Mouse (Mus musculus) forelimb bud, embryonic 11.5 days (tissue): ENCODE data around the gene Gatad1.
A peak's percentile ranks its signal among the peaks of the same experiment; 100 is the strongest.
"Not testable (repeated sequence)": the region's sequence is repeated elsewhere in the genome, so short reads cannot be mapped to it uniquely, and the experiment has no call there.

Experiments used
- DNase-seq: peaks from one replicate; pipeline ENCODE4 v3.0.0-alpha.2; 2012; ENCODE audit warnings: low read depth, low spot score

Gatad1 gene

GRCm38 (mm10) chr5:3633951-3634350, 23.0 kb downstream of the Gatad1 start:
- DNase-seq, result no peak

DNA sequence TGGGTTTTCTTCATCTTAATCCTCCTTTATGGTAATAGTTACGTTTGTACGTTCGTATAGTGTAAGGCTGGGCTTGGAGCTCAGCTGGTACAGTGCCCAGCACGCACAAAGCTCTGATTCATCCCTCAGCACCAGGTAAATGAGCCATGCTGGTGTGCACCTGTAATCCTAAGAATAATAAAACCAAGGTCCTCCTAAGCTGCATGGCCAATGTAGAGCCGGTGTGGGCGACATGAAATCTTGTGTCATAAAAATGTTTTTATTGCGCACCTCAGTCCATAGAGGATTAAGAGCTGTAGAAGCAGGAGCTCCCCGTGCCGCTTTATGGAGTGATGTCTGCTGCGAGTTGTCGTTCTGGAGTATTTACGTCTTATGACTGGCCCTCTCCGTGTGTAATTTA, 23.7 kb downstream of the Gatad1 start:
- no peak for DNase-seq

DNA sequence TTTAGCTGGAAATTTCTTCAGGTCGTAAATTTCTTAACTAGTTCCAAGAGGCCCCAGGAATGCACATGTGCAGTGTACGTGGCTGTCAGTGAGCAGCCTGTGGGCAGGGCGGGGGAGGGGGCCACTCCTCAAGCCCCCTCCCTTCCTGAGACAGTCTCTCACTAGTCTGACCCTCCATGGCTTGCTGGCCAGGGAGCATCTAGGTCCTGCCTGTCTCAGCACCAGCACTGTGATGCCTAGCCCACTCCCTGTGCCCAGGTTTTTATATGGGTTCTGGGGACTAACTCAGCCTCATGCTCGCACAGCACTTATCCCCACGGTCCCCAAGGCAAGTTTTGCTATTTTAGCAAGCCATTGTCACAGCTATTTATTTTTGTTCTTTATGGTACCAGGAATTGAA, 24.7 kb downstream of the Gatad1 start:
- no peak for DNase-seq

DNA sequence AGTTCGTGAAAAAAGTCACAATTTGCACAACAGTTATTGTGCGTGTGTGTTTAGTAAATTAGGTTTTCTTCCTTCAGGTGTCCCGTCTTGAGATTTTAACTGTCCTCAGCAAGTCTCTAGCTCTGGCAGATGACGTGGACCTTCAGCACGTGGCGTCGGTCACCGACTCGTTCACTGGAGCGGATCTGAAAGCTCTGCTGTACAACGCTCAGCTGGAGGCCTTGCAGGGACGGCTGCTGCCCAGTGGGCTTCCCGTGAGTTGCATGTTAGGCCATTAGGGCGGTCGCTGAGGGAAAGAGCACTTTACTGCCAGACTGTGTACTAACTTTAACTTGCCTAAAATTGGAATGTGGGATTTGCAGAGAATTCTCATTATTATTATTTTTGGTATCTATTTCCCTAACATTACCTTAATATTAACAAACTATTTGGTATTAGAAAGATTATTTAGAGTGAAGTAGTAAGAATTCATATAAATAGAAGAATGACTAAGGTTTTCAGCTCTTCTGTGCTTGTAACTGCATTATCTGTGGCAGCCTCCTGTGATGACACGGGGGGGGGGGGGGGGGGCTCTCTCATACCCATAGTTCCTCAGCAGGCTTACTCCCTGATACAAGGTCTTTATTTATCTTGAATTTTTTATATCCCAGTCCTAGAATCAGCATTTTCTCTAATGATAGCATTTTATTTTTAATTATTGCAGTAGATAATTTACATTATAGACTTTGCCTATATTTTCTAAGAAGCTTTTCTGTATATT, 25.3 kb downstream of the Gatad1 start:
- DNase-seq, result no peak

DNA sequence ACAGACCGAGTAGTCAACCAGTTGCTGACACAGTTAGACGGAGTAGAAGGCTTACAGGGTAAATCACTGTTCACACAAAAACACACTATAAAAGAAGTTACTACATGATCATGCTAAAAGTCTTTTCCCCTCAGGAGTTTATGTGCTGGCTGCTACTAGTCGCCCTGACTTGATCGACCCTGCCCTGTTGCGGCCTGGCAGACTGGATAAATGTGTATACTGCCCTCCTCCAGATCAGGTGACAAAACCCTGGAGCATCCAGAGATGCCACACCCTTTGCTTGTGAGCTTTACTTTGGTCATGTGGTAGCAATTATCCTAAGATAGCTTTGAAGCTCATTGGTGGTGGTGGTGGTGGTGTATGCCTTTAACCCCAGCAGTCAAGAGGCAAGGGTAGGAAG, 26.9 kb downstream of the Gatad1 start:
- no peak for DNase-seq

DNA sequence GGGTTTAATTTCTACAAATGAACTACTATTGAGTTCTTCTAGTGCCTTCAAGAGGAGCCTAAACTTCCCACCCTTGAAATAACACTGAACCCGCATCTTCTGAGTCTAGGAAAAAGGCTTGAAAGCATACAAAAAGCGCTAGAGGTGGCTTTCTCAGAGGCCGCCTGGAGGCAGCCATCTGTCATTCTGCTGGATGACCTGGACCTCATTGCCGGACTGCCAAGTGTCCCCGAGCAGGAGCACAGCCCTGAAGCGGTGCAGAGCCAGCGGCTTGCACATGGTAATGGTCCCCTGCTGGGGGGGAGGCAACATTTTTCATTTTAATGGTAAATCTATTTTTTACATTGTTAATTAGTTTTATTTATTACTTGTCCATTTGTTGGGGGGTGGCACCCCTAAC, 36.5 kb downstream of the Gatad1 start:
- DNase-seq, result no peak

DNA sequence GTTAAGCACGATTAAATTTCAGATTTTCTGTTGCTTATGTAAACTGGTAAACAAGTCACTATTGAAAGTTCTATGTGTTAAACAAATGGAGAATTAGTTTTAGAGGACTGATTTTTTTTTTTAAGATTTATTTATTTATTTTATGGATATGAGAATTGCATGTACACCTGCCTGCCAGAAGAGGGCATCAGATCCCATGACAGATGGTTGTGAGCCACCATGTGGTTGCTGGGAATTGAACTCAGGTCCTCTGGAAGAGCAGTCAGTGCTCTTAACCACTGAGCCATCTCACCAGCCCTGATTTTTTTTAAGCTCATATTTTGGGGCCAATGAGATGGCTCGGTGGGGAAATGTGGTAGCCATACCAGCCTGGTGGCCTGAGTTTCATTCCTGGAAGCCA, 45.1 kb downstream of the Gatad1 start:
- not testable (repeated sequence) for DNase-seq

DNA sequence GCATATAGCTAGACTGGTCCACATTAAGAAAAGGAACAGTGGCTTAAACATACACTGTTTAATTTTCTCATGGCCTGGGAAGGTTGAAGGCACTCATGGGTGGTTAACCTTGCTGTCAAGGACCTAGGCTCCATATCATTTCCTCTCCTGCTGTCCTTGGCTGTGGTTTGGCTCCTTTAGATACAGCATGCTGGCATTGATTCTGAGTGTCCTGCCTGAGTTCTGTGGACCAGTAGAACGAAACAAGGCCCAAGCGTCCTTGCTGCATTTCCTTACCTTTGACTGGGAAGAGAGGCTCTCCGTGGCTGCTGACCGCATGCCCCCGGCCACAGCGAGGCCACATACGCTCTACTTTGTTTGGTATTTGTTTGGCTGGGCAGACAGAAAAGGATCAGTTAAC, 47.7 kb downstream of the Gatad1 start:
- DNase-seq, result no peak

GRCm38 (mm10) chr5:3607114-3607513, 49.9 kb downstream of the Gatad1 start:
- no peak for DNase-seq

DNA sequence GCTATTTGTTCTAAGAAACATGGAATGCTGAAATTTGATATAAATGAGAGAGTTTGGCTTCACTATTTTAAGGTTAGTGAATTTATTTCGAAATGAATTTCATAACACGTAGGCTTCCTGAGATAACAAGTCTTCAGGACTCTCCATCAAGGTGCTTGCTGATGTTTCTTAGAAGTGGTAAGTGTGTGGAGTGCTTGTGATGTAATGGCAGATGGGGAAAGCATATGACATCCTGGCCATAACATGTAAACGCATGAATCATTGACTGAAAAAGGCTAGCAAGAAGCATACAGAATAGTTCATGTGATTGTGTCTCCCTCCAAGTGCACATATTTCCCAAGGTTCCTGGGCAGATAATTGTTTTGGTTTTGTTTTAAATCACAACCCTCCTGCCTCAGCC, 56.2 kb downstream of the Gatad1 start:
- DNase-seq, result no peak

GRCm38 (mm10) chr5:3600298-3600697, 56.7 kb downstream of the Gatad1 start:
- DNase-seq, result no peak

DNA sequence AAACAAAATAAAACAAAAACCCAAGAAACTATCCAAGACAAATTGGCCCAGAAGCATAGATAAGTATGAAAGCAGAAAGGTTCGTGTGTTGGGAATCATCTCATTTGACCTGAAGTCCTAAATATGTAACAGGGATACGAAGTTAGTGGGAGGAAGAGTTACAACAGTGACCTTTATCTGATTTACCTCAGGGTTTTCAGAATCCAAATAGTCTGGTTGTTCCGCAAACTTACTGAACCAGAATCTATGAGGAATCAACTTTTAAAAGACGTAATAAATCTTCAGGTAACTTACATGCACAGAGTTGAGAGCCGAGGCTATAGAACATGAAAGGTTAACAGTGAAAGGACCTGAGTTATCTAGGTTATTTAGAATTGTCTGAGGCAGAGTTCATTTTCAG, 58.2 kb downstream of the Gatad1 start:
- DNase-seq, result no peak

DNA sequence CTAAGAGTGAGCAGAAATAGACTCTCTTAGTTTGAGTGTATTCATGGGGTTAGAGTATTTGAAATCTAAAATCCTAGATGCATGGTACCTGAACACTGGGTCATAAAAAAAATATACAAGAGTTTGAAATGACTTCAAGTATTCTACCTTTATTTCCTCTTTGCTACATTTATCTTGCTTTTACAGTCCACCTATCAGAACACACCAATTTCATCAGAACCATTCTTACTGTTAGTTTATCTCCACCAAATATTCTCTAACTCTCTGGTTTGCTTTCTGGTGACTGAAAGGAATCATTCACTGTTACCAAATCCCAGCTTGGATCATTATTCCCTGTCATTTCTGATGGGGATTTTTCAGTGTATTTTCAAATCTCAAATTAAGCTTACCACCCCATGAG, 59.8 kb downstream of the Gatad1 start:
- no peak for DNase-seq

DNA sequence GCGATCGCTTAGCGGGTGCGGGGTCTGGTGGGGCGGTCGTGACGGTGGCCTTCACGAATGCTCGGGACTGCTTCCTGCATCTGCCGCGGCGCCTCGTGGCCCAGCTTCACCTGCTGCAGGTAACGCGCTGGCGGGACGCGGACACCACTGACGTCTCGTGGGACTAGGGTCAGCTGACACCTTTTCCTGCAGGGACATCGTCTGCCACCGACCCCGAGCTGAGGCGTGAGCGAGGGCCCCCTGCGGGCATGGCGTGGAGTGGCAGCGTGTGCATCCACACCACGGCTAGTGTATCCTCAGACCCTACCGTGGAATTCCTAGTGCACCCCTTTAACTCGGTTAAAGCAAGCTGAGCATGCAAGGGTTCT, 60.6 kb downstream of the Gatad1 start, which contains the start of gene Rbm48:
Gene Rbm48, minus strand, starts transcription at position 187 of the 368 bp plus-strand sequence.
- peak; percentile 73 for DNase-seq

DNA sequence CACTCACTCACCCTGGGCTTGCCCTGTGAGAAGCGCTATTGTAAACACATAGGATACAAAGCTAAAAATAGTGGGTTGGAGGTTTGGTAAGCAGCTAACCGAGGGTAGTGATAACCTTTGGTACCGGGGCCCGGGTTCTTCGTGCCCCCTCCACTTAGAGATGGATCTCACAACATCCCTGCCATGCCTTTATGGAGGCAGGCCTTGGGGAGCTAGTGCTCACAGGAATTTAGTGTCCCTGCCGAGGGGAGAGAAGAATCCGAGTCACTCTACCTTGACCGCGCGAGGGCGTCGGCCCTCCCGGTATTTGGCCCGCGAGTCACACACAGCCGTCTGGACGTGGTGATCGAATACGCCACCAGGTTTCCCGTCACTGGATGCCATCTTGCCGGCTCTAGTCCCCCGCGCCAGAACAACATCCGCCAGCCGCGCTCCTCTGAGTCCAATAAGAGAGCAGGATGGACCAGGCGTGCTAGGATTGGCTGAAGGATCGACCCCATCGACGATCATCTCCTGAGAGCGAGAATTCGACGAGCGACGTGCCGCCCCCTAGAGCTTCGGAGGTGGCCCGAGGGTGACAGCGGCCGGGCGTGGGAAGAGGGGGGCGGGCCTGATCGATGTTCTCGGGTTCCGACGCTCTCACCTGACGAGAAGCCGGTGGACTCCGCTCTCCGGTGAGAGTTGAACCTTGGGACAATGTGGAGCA, 61.1 kb downstream of the Gatad1 start, which contains the start of gene Pex1:
Gene Pex1, plus strand, starts transcription at position 374 of the 706 bp plus-strand sequence.
- DNase-seq, result peak; percentile 97
